Mouse (Mus musculus) embryo, embryonic 9.5 days (tissue): Measurements from ENCODE around the gene Rhbdl1.
"Not testable (repeated sequence)": the region's sequence is repeated elsewhere in the genome, so short reads cannot be mapped to it uniquely, and the experiment has no call there.

Experiments
- DNase-seq: peaks from one replicate; pipeline ENCODE4 v3.0.0-alpha.2; 2017; ENCODE audit errors: extremely low spot score

The Rhbdl1 gene

GRCm38 (mm10) chr17:25872676-25873075, 35.6 kb upstream of the Rhbdl1 start:
- no peak for DNase-seq

- not testable (repeated sequence) for DNase-seq
These were observed 34.5 kb upstream of the Rhbdl1 start for GRCm38 (mm10) chr17:25871566-25871965.

- DNase-seq = no peak
These were observed 32.9 kb upstream of the Rhbdl1 start for GRCm38 (mm10) chr17:25869954-25870353.

- no peak for DNase-seq
These were observed 32.4 kb upstream of the Rhbdl1 start for GRCm38 (mm10) chr17:25869498-25869897.

GRCm38 (mm10) chr17:25868601-25869191, 31.6 kb upstream of the Rhbdl1 start, which contains the start of gene Mcrip2:
TSS of gene Mcrip2 (minus strand) at chr17:25868764.
- DNase-seq = peak; percentile 84

GRCm38 (mm10) chr17:25867836-25868600, 30.9 kb upstream of the Rhbdl1 start:
- DNase-seq = peak; percentile 73

GRCm38 (mm10) chr17:25867509-25867835, 30.4 kb upstream of the Rhbdl1 start:
- no peak for DNase-seq

GRCm38 (mm10) chr17:25866172-25866571, 29.1 kb upstream of the Rhbdl1 start:
- DNase-seq = no peak

GRCm38 (mm10) chr17:25865288-25865687, 28.2 kb upstream of the Rhbdl1 start:
- DNase-seq = no peak

GRCm38 (mm10) chr17:25864311-25864710, 27.2 kb upstream of the Rhbdl1 start:
- no peak for DNase-seq

- DNase-seq = no peak
These were observed 26.6 kb upstream of the Rhbdl1 start for GRCm38 (mm10) chr17:25863681-25864080.

- DNase-seq = no peak
These were observed 24.9 kb upstream of the Rhbdl1 start for GRCm38 (mm10) chr17:25861704-25862612.

GRCm38 (mm10) chr17:25860832-25861703, 24.0 kb upstream of the Rhbdl1 start, which contains the start of gene Wdr90:
TSS of gene Wdr90 (minus strand) at chr17:25861501.
- DNase-seq = peak; percentile 87

GRCm38 (mm10) chr17:25860229-25860628, 23.1 kb upstream of the Rhbdl1 start:
- no peak for DNase-seq

GRCm38 (mm10) chr17:25844396-25844901, 7.4 kb upstream of the Rhbdl1 start, which contains the start of gene Rhot2:
TSS of gene Rhot2 (minus strand) at chr17:25844851.
- peak; percentile 91 for DNase-seq

GRCm38 (mm10) chr17:25843636-25844395, 6.7 kb upstream of the Rhbdl1 start:
- DNase-seq = no peak

- DNase-seq = no peak
These were observed 6.0 kb upstream of the Rhbdl1 start for GRCm38 (mm10) chr17:25843122-25843521.

- DNase-seq = no peak
These were observed 5.4 kb upstream of the Rhbdl1 start for GRCm38 (mm10) chr17:25842509-25842908.

GRCm38 (mm10) chr17:25841117-25841880, 4.2 kb upstream of the Rhbdl1 start, which contains the start of gene Gm20683:
TSS of gene Gm20683 (minus strand) at chr17:25841763.
- DNase-seq = no peak
